Mouse (Mus musculus) small intestine, adult 2 months (tissue): Measurements from ENCODE around the gene Cd200r4.

Experiments used
- CTCF ChIP-seq: fragments of 200-500 bp; IDR thresholded peaks from 2 replicates; pipeline ENCODE4 v1.5.1; 2012; ENCODE audit warnings: low read depth, mild to moderate bottlenecking, control low read depth, inconsistent platforms, low read length, moderate library complexity, mixed read lengths; ENCODE audit not compliant: insufficient replicate concordance, insufficient read length; ENCODE audit errors: extremely low read depth
- POLR2A ChIP-seq: fragments of 200-500 bp; IDR thresholded peaks from 2 replicates; pipeline ENCODE4 v1.6.1; 2012; ENCODE audit warnings: low read depth, mild to moderate bottlenecking, control low read depth, inconsistent platforms, low read length, moderate library complexity

GRCm38 (mm10) chr16:44820545-44820944 lies 9.0 kb downstream of the Cd200r4 start:
- TF ChIP-seq CTCF (no peak), POLR2A (no peak)
